Mouse (Mus musculus) small intestine, adult 2 months (tissue): ENCODE measurements around the gene Zmiz1.

ENCODE experiments used
- CTCF ChIP-seq: fragments of 200-500 bp; IDR thresholded peaks from 2 replicates; pipeline ENCODE4 v1.5.1; 2012; ENCODE audit warnings: low read depth, mild to moderate bottlenecking, control low read depth, inconsistent platforms, low read length, moderate library complexity, mixed read lengths; ENCODE audit not compliant: insufficient replicate concordance, insufficient read length; ENCODE audit errors: extremely low read depth
- POLR2A ChIP-seq: fragments of 200-500 bp; IDR thresholded peaks from 2 replicates; pipeline ENCODE4 v1.6.1; 2012; ENCODE audit warnings: low read depth, mild to moderate bottlenecking, control low read depth, inconsistent platforms, low read length, moderate library complexity

DNA sequence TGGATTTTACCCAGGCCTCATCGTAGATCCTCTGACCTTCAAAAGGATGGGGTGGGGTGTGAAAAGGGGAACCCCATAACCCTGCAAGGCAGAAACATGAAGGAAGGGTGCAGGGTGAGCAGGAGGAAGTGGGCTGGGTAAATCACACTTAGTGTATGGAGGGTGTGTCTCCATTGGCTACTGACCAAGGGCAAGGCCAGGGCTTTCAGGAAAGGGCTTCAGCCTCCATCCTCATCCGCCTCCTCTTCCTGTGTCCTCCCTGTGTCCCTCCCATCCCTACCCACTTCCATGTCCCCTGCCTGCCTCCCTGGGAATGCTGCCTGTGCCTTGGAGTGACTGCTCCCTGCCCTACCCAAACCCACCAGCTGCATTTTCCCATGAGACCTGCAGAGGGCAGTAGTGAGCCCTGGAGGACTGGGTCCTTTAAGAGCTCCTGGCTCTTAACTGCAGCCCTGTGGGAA, 187.2 kb downstream of the Zmiz1 start:
- TF ChIP-seq CTCF (peak; percentile 96; the same call in 1 of the 2 replicates), POLR2A (no peak)
